In the genomic region with DNA sequence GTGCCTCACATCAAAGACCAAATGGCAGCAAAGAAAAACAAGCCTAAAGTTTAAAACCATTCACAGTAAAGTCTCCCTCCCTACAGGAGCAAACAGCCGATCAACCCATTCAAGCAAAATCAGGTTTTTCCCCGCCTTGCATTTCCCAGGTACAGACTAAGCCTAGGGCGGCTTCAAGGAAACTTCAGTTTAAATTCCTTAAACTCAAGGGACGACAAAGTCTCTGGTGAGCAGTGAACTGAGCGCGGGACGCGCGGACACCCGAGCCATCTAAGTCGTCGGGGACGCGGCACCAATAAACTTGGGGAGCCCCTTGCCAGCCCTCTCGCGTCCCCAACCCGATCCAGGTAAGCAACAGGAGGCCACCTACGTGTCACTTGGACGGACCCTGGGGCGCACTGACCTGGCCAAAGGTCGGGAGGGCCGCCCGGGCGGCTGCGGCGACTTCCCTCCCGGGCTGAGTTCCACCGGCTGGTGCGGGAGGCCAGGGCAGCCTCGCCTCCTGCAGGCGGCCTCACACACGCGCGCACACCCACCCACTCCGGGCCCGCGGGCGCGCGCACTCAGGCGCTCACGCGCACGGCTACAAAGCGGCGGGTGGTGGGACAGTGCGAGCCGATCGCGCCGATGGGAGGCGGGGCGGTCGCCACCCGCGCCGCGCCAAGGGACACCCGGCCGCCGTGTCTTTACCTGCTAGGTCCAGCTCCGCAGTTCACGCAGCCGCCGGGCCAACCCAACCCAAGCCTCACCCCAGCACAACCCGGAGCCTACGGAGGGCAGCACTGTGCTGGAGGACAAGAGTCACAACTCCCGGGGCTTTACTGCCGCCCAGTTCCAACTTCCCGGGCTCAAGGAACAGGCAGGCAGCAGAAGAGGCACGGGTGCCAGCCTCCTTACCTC, we compare ENCODE assay signal across 8 mouse cellular contexts. TPM values are rescaled to one million over a fixed set of nuclear protein-coding genes. Genes with fewer than 3 reads are reported as not detected.
DNase-seq lines count a peak whose midpoint lies in the region; ATAC-seq lines count a peak whose summit lies in the region.

No protein-coding gene starts in this region.

- H3K9me3 ChIP-seq in hindbrain, embryonic 13.5 days = no peaks in the 10 kb centered on the region
- no peaks in the 10 kb centered on the region for H3K9me3 ChIP-seq in megakaryocyte, embryonic 14.5 days

- peak overlapping the region; percentile 94 for H3K4me2 ChIP-seq in hindbrain, embryonic 13.5 days

- ATAC-seq in hindbrain, embryonic 13.5 days (ENCODE audit: low FRiP score) = peak; percentile 93

- intact Hi-C loops in left cerebral cortex, postnatal 14 days (cut with DNase I) = loop anchor here (5.0 to 10.0 kb wide), 2 partner anchors 194 to 288 kb away; no protein-coding TSS in a partner anchor

- peak; percentile 86 for DNase-seq in R1 (ENCODE audit: low read depth, low spot score)
- peak; percentile 12 for DNase-seq in cerebellum, adult 9-11 months
- peak; percentile 43 to 61 for DNase-seq in frontal cortex, postnatal 36 days (ENCODE audit: low spot score in 2 of 2)
- DNase-seq in left cerebral cortex, postnatal 14 days (ENCODE audit: low spot score in 2 of 2) = peak; percentile 25 to 47
- DNase-seq in right cerebral cortex, postnatal 25 days = peak; percentile 57
- DNase-seq in urinary bladder, postnatal 4 days (ENCODE audit: low spot score in 2 of 2) = peak; percentile 84 to 85

- no peaks in the 10 kb centered on the region for H3K36me3 ChIP-seq in hindbrain, embryonic 13.5 days
- no peaks in the 10 kb centered on the region for H3K36me3 ChIP-seq in megakaryocyte, embryonic 14.5 days (replicated peaks; ENCODE audit: low read length)

- peaks cover 17% of the 10 kb centered on the region for H3K4me1 ChIP-seq in hindbrain, embryonic 13.5 days (replicated peaks)
- peaks cover 15% of the 10 kb centered on the region for H3K4me1 ChIP-seq in megakaryocyte, embryonic 14.5 days

- H3K27ac ChIP-seq in hindbrain, embryonic 13.5 days = 0 out of 2 replicates have a peak overlapping the region, but pooled peaks have one; percentile 9

- under 1% methylated on average over 71 of the region's 71 CpGs for WGBS in hindbrain, embryonic 13.5 days

- H3K9ac ChIP-seq in hindbrain, embryonic 13.5 days = peak overlapping the region; percentile 76

- peak overlapping the region; percentile 67 for H3K4me3 ChIP-seq in hindbrain, embryonic 13.5 days
- peak overlapping the region; percentile 93 for H3K4me3 ChIP-seq in megakaryocyte, embryonic 14.5 days (replicated peaks)

- peaks cover 28% of the 10 kb centered on the region for H3K27me3 ChIP-seq in hindbrain, embryonic 13.5 days
- H3K27me3 ChIP-seq in megakaryocyte, embryonic 14.5 days (replicated peaks) = peaks cover 34% of the 10 kb centered on the region

RNA-seq across cellular contexts. Expression of gene Lpar1, which starts 0.7 kb away (rescaled TPM):
- 16.4 and 18.6 TPM in 2 replicates for polyA plus RNA-seq in hindbrain, embryonic 13.5 days (2015; fragmentation: Nextera tagmentation; extraction: Ambion mirVana)
- 10 to 100 TPM; 15.5 to 16.5 TPM for total RNA-seq in left cerebral cortex, postnatal 14 days (2021)
- 0.09 and 0.67 TPM in 2 replicates for polyA plus RNA-seq in megakaryocyte, embryonic 14.5 days (2012; ENCODE audit: insufficient read depth, low replicate concordance)

Comparison
In these comparisons a context has a peak if more than half of its experiments do, and no peak if none do; other contexts are left out.
1. Peak in every context shown above with its lines: DNase-seq, ATAC-seq, H3K4me3 ChIP-seq and H3K27ac ChIP-seq.
2. DNase-seq: peak in every context shown above with its lines; median percentile 86 in R1; 84 in urinary bladder, postnatal 4 days; 57 in right cerebral cortex, postnatal 25 days; 52 in frontal cortex, postnatal 36 days; 36 in left cerebral cortex, postnatal 14 days; 12 in cerebellum, adult 9-11 months.
3. RNA of gene Lpar1, which starts 0.7 kb away (polyA plus RNA-seq): 16.4 to 18.6 TPM in hindbrain, embryonic 13.5 days; 0.09 to 0.67 TPM in megakaryocyte, embryonic 14.5 days; every median in the first group is over 10 times any median in the second.